Mouse (Mus musculus): ENCODE data around the gene Gstp2.

GRCm38 (mm10) chr19:4047859-4048258, 2.0 kb upstream of the Gstp2 start:
- no peak for TF ChIP-seq POLR2A (IDR thresholded peaks at IDR 0.05; ENCODE audit: borderline replicate concordance, low read depth, low read length)
- peak; percentile 72 for TF ChIP-seq CTCF (IDR thresholded peaks at IDR 0.05; ENCODE audit: low read depth, low read length)

All from bone marrow macrophage, adult 2 months (primary cell).